Mouse (Mus musculus) thymus, adult 2 months (tissue): ENCODE measurements at regions not wholly inside any gene's neighbourhood (a gene's known extent, or its start where the extent isn't known, plus 50 kb on each side); places are given as distances from the start of the nearest gene placed in this dataset.

ENCODE experiments used
- DNase-seq: peaks from one replicate; pipeline ENCODE4 v3.0.0; 2021
- H3K27ac ChIP-seq: fragments of 200-500 bp; 2 replicates; pipeline ENCODE4 v1.5.1; 2012; ENCODE audit warnings: low read length, control low read depth; ENCODE audit not compliant: control insufficient read depth, insufficient read depth
- H3K27me3 ChIP-seq: fragments of 200-500 bp; 2 replicates; pipeline ENCODE4 v1.6.1; 2012; ENCODE audit warnings: mild to moderate bottlenecking, low read length, moderate library complexity, mixed read lengths; ENCODE audit not compliant: control insufficient read depth, insufficient read depth
- H3K36me3 ChIP-seq: fragments of 200-500 bp; 2 replicates; pipeline ENCODE4 v1.6.1; 2012; ENCODE audit warnings: mild to moderate bottlenecking, low read length, moderate library complexity; ENCODE audit not compliant: control insufficient read depth, insufficient read depth
- H3K4me1 ChIP-seq: fragments of 200-500 bp; replicated peaks from 2 replicates; pipeline ENCODE4 v1.6.1; 2012; ENCODE audit warnings: low read length; ENCODE audit not compliant: control insufficient read depth, insufficient read depth
- H3K4me3 ChIP-seq: fragments of 200-500 bp; 2 replicates; pipeline ENCODE4 v1.5.1; 2012; ENCODE audit warnings: mild to moderate bottlenecking, low read length, control low read depth, moderate library complexity; ENCODE audit not compliant: control insufficient read depth, insufficient read depth
- CTCF ChIP-seq: fragments of 200-500 bp; IDR thresholded peaks from 2 replicates; pipeline ENCODE4 v1.5.1; 2012; ENCODE audit warnings: mild to moderate bottlenecking, control low read depth, low read length, moderate library complexity, borderline replicate concordance; ENCODE audit not compliant: control insufficient read depth, poor library complexity, insufficient read depth; ENCODE audit errors: extremely low read depth
- POLR2A ChIP-seq: fragments of 200-500 bp; IDR thresholded peaks from 2 replicates; pipeline ENCODE4 v1.6.1; 2012; ENCODE audit warnings: mild to moderate bottlenecking, low read length, control low read depth, moderate library complexity; ENCODE audit not compliant: control insufficient read depth, poor library complexity, insufficient read depth; ENCODE audit errors: extremely low read depth
- WGBS: fragments of 180-500 bp; shearing (Covaris S2); methylation state at CpG from one replicate; pipeline ENCODE4 v1.1.7; 2018; 5-methylcytosine and 5-hydroxymethylcytosine counted together

DNA sequence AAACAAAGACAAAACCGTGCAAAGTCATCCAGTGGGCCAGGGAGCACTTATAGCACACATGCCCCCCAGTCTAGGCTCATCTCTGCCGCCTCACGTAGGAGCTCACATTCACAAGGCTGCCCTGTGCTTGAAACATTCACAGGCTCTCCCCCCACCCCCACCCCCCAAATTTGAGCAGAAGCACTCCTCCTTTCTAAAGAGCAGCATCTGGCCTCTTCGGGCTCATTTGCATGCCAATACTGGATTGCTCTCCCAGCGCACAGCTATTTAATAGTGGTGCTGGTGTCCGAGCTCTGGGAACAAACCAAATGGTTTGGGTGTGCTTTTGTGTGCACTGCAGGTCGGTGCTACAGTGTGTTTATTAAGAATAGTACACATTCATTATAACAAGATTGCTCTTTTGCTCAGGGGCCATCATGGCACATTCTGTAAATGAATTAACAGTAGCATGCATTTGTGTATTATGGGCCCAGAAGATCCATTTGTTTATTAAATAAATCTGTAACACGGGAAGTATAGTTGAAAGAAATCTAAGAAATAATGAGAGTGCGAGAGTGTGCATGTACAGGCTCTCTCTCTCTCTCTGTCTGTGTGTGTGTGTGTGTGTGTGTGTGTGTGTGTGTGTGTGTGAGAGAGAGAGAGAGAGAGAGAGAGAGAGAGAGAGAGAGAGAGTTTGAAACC is 108.3 kb upstream of the Zeb2 start:
- H3K4me1 ChIP-seq: no peaks in the 10 kb centered on the region
- H3K27me3 ChIP-seq: no peaks in the 10 kb centered on the region
- H3K36me3 ChIP-seq: no peaks in the 10 kb centered on the region
- no peak overlapping the region for H3K4me3 ChIP-seq
- TF ChIP-seq POLR2A: no peak
- TF ChIP-seq CTCF: no peak
- 94% methylated on average over 9 of the region's 9 CpGs for WGBS
- H3K27ac ChIP-seq: no peak overlapping the region
- DNase-seq: no peak

- Histone ChIP-seq H3K4me3 (no peak overlapping the region), H3K4me1 (no peaks in the 10 kb centered on the region), H3K27me3 (no peaks in the 10 kb centered on the region), H3K36me3 (no peaks in the 10 kb centered on the region), H3K27ac (no peak overlapping the region)
- TF ChIP-seq POLR2A (no peak), CTCF (no peak)
- 93% methylated on average over 13 of the region's 13 CpGs for WGBS
- DNase-seq: no peak
Observed at GRCm38 (mm10) chr2:45222213-45222612, 105.0 kb upstream of the Zeb2 start.

DNA sequence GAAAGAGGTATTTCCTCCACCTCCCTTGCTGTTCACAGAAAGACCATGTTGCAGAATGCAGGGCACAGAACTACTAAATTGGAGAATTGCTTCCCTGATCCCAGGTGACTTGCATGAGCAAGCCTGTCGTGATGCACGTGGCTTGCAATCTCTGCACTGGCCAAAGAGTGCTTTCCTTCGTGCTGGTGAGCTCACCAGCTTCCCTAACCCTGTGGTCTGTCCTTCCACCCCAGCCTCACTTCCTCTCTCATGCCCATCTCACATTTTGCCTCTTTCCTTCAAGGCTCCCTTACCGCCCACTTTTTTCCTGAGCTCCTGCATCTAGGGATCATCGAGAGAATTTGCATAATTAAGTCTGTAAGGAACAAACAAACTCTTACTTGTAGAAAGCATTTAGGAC is 102.7 kb upstream of the Zeb2 start:
- DNase-seq: no peak
- no peak for TF ChIP-seq POLR2A
- TF ChIP-seq CTCF: no peak
- no peaks in the 10 kb centered on the region for H3K4me1 ChIP-seq
- H3K27ac ChIP-seq: no peak overlapping the region
- H3K36me3 ChIP-seq: no peaks in the 10 kb centered on the region
- 33% methylated on average over 5 of the region's 5 CpGs for WGBS
- no peaks in the 10 kb centered on the region for H3K27me3 ChIP-seq
- H3K4me3 ChIP-seq: no peak overlapping the region

DNA sequence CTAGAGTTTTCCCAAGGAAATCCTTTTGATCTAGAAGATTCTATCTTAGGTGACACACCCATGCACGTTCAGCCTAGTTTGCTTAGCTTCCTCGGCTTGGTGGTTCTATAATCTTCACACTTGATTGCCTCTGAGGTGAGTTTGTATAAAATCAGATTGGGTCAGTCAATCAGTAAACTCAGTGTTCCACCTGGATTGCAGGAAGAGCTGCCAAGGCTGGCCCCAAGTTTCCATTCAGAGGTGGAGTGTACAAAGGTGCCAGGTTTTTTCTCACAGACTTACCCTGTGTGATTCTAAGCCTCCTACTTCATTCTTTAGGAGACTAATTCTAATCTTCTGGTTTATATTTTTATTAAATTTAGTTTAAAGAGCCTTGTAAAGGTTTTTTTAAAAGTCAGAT is 95.6 kb upstream of the Zeb2 start:
- H3K4me3 ChIP-seq: no peak overlapping the region
- DNase-seq: no peak
- H3K27me3 ChIP-seq: no peaks in the 10 kb centered on the region
- 89% methylated on average over 2 of the region's 2 CpGs for WGBS
- H3K27ac ChIP-seq: no peak overlapping the region
- no peaks in the 10 kb centered on the region for H3K36me3 ChIP-seq
- H3K4me1 ChIP-seq: no peaks in the 10 kb centered on the region
- no peak for TF ChIP-seq CTCF
- no peak for TF ChIP-seq POLR2A

- 99% methylated on average over 6 of the region's 6 CpGs for WGBS
- Histone ChIP-seq H3K27me3 (no peaks in the 10 kb centered on the region), H3K27ac (no peak overlapping the region), H3K4me3 (no peak overlapping the region), H3K36me3 (no peaks in the 10 kb centered on the region), H3K4me1 (no peaks in the 10 kb centered on the region)
- TF ChIP-seq POLR2A (no peak), CTCF (no peak)
- no peak for DNase-seq
Observed at GRCm38 (mm10) chr2:45208526-45208925, 91.3 kb upstream of the Zeb2 start.

- H3K4me3 ChIP-seq: no peak overlapping the region
- no peaks in the 10 kb centered on the region for H3K4me1 ChIP-seq
- H3K36me3 ChIP-seq: no peaks in the 10 kb centered on the region
- H3K27ac ChIP-seq: no peak overlapping the region
- WGBS: 91% methylated on average over 6 of the region's 6 CpGs
- no peaks in the 10 kb centered on the region for H3K27me3 ChIP-seq
- no peak for DNase-seq
- TF ChIP-seq POLR2A: no peak
- no peak for TF ChIP-seq CTCF
Observed at GRCm38 (mm10) chr2:45205756-45206155, 88.6 kb upstream of the Zeb2 start.

- no peak for DNase-seq
- Histone ChIP-seq H3K27me3 (no peaks in the 10 kb centered on the region), H3K27ac (no peak overlapping the region), H3K4me3 (no peak overlapping the region), H3K4me1 (no peaks in the 10 kb centered on the region), H3K36me3 (no peaks in the 10 kb centered on the region)
- 98% methylated on average over 3 of the region's 3 CpGs for WGBS
- TF ChIP-seq CTCF (no peak), POLR2A (no peak)
Observed at GRCm38 (mm10) chr2:45205211-45205610, 88.0 kb upstream of the Zeb2 start.
